Mouse (Mus musculus): ENCODE results near the gene Obox8. TPM values are rescaled to one million over a fixed set of nuclear protein-coding genes. Genes with fewer than 3 reads are reported as not detected.

Obox8 gene
- not detected in 2 replicates for polyA plus RNA-seq (2012; rRNA removed)

DNA sequence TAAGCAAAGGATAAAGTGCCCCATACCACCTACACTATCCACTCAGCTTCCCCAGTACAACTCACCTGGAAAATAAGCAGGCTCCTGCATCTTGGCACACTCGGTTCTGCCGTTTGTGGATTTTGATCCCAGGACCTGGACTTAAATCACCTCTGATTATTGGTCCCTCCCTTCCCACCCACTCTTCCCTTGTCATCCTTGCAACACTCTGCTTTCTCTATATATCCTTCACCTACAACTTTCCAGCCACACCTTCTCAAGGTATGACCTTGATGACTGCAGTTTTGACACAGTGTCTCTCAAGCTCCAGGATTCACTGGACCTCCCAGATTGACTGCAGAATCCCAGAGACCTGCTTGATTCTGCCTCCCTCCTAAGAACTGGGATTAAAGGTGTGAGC, at the start of gene Obox8:
Gene Obox8 (minus strand): TSS at position 101 of the 400 bp plus-strand sequence.
- no peak for DNase-seq (ENCODE audit: extremely low spot score in 1 of 2, low spot score in 1 of 2)

DNA sequence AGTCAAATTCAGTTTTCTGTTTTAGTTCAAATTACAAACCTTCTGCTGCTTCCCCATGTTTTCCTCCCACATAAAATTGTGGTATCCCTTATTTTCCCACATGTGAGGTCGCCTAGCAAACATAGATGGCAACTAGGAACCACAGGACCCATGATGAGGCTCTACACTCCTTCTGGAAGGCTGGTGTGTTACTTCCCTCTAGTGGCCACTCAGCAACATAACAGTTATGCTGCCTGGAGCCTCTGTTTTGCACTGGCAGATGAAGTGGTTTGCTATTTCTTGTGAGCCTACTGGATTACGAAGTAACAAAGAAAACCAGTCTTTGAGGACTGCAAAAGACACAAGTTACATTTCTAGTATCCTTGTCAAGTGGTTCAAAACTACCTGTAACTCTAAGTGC, 16.1 kb downstream of the Obox8 start:
- DNase-seq (ENCODE audit: extremely low spot score in 1 of 2, low spot score in 1 of 2), result peak in 1 of 2 experiments; percentile 4

DNA sequence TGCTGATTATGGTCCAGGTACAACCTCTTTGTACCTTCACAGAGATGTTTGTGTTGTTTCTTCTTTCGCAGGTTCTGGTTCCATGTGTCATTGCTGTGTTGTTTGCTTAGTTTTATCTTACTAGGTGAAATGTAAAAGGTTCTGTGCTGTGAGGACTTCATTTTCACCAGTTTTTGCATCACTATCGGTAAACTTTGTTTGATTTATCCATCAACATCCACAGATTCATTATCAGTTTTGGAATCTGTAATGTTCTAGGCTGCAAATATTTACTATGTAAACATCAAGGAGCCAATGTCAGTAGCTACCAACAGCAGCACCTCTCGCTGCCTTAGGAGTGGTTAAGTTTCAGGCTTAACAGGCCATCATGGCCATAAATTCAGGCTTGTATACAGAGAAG, 24.7 kb downstream of the Obox8 start:
- DNase-seq (ENCODE audit: extremely low spot score in 1 of 2, low spot score in 1 of 2), result no peak

DNA sequence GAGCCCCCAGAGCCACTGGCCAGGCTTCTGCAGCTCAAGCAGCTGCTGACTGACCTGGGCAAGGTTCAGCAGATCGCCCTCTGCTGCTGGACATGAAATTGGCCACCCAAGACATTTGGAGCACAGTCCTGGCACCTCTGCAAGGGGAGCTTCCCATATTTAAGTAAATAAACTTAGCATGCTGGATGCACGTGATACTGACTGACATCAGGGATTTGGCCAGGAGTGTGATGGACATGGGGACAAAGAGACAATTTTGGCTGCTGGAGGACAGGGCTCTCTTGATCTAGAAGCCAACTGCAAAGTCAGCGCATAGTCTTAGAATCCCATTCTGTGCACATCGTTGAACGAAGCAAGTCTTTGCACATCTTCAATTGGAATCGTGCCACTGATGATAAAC, 25.8 kb downstream of the Obox8 start:
- no peak for DNase-seq (ENCODE audit: extremely low spot score in 1 of 2, low spot score in 1 of 2)

Other genes starting within 250 kb of the Obox8 start
- gene Sult2a3, start 210.5 kb downstream of the Obox8 start, polyA plus RNA-seq (2012; rRNA removed), result not detected in 2 replicates
- gene Sult2a6, start 78.7 kb downstream of the Obox8 start, polyA plus RNA-seq (2012; rRNA removed), result not detected in 2 replicates
- gene Sult2a8, start 113.2 kb upstream of the Obox8 start, polyA plus RNA-seq (2012; rRNA removed), result not detected in 2 replicates
- gene Sult2a7, start 160.7 kb upstream of the Obox8 start, polyA plus RNA-seq (2012; rRNA removed), result not detected in 2 replicates
- 0.52 and 0.53 TPM in 2 replicates for gene Vmn1r90, start 229.9 kb upstream of the Obox8 start, polyA plus RNA-seq (2012; rRNA removed)

Measured in frontal cortex, adult 2 months (tissue).